Mouse (Mus musculus) bone marrow macrophage, adult 2 months (primary cell): Measurements from ENCODE around the gene Cpa5.

Experiments
- CTCF ChIP-seq: IDR thresholded peaks from 2 replicates; pipeline ENCODE4 v1.5.1; 2012; ENCODE audit warnings: low read depth, mild to moderate bottlenecking, low read length, moderate library complexity
- POLR2A ChIP-seq: IDR thresholded peaks from 2 replicates; pipeline ENCODE4 v1.6.1; 2012; ENCODE audit warnings: mild to moderate bottlenecking, low read depth, low read length, borderline replicate concordance

DNA sequence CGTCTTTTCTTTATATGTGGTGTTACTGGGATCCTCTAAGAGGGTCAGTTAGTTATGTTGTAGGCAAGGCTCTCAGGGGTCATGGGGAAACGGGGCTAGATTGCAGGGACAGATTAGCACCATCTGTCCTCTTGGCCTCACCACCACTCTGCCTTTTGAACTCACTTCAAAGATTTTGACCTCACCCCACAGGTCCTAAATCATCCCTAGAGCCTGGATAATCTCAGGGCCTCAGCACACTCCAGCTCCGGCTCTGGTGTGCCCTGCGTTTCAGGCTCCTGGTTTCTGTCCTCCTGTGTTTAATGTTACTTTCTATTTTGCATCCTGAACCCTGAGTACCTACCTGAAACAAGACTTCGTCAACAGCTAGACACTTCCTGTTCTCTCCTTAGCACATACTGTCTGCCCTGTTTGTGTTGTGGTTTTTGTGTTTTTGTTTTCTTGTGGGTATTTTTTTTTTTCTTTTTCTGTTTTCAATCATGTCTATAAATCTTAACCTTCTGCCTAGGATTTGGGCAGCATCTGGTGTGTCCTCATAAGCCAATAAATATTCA, 18.9 kb upstream of the Cpa5 start:
- TF ChIP-seq CTCF (no peak), POLR2A (no peak)
